Mouse (Mus musculus) ES-Bruce4 (cell line): ENCODE data around the gene Zc3h6. TPM values are rescaled to one million over a fixed set of nuclear protein-coding genes. Genes with fewer than 3 reads are reported as not detected.

Experiments
- H3K27ac ChIP-seq: 2 replicates; pipeline ENCODE4 v1.5.1; 2012; ENCODE audit warnings: low read length, inconsistent platforms; ENCODE audit not compliant: insufficient read depth
- H3K27me3 ChIP-seq: 2 replicates; pipeline ENCODE4 v1.6.1; 2012; ENCODE audit warnings: mild to moderate bottlenecking, low read length, inconsistent platforms; ENCODE audit not compliant: control insufficient read depth, poor library complexity, insufficient read depth, severe bottlenecking
- H3K36me3 ChIP-seq: 2 replicates; pipeline ENCODE4 v1.6.1; 2012; ENCODE audit warnings: inconsistent platforms, mild to moderate bottlenecking, low read length, moderate library complexity; ENCODE audit not compliant: control insufficient read depth, poor library complexity, insufficient read depth, severe bottlenecking
- H3K4me1 ChIP-seq: one replicate; pipeline ENCODE4 v1.8.1; 2011; ENCODE audit warnings: low read length; ENCODE audit not compliant: control insufficient read depth, insufficient read depth
- H3K4me3 ChIP-seq: 2 replicates; pipeline ENCODE4 v1.5.1; 2011; ENCODE audit warnings: low read depth, mild to moderate bottlenecking, low read length
- H3K9ac ChIP-seq: 2 replicates; pipeline ENCODE4 v1.6.1; 2012; ENCODE audit warnings: low read depth, mild to moderate bottlenecking, inconsistent platforms; ENCODE audit not compliant: poor library complexity, severe bottlenecking
- H3K9me3 ChIP-seq: replicated peaks from 2 replicates; pipeline ENCODE4 v1.6.1; 2012; ENCODE audit warnings: mild to moderate bottlenecking, low read length, inconsistent platforms; ENCODE audit not compliant: control insufficient read depth, poor library complexity, insufficient read depth, severe bottlenecking
- CTCF ChIP-seq: IDR thresholded peaks from one replicate; pipeline ENCODE4 v1.8.1; 2011; ENCODE audit warnings: low read depth, low read length
- EP300 ChIP-seq: IDR thresholded peaks from 2 replicates; pipeline ENCODE4 v1.6.1; 2011; ENCODE audit warnings: low read depth, low read length; ENCODE audit not compliant: insufficient read depth
- POLR2A ChIP-seq: IDR thresholded peaks from one replicate; pipeline ENCODE4 v1.8.1; 2011; ENCODE audit warnings: low read length; ENCODE audit not compliant: insufficient read depth
- polyA plus RNA-seq: library from polyadenylated mRNA; stranded (reverse); fragments of >200 nt; gene quantifications from 2 replicates; pipeline ENCODE4 v1.2.4, GENCODE M21; 2011; ENCODE audit warnings: low read depth; ENCODE audit not compliant: missing spikeins, insufficient read depth, insufficient read length

The Zc3h6 gene
- polyA plus RNA-seq, 1 experiment = 12.7 TPM

DNA sequence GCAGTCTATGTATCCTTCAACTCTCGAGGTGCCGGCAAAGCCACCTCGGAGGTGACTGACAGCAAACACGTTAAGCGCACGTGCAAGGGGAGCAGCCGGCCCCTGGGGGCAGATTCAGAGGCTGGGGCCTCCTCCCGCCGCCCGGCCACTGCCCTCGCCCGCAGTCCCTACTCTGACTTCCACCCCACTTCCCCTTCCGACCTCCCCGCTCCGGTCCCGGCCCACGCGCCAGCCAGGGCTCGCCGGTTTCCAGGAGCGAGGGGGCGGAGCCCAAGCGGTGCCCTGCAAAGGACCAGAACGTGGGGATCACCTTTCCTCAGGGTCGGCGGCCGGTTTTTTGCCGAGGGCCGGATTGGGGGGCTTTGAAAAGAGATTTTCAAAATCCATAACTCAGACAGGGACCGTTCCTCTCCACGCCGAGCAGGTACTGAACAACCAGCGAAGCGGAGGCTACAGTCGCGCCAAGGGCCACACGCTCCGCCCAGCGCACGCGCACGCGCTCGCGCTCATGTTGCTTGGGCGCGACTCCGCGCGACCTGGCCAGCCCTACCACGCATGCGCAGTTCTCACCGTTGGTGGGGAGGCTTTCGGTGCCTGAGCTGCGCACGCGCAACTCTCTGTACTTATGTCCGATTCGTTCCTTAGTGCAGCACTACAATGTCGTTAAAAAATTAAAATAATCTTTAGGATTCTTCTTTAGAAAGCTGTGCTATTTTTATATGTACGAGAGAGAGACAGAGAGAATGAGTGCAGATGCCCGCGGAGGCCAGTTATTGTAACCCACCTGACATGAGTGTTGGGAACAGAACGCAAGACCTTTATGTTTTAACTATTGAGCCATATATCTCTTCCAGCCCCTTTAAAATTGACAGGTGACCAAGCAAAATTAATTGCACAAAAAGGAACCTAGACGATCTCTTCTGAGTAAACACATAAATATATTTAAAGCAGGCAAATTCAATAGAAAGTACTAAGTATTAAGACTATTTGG, 23.4 kb upstream of the Zc3h6 start, which contains the start of gene Zc3h8:
Zc3h8 (minus strand) TSS at position 540 of the 991 bp plus-strand sequence.
- Histone ChIP-seq H3K36me3 (peaks cover 7% of the 10 kb centered on the region; the same call in 1 of the 2 replicates), H3K9ac (peak within 1 kb of the TSS; percentile 76), H3K4me3 (peak within 1 kb of the TSS; percentile 43), H3K9me3 (no peaks in the 10 kb centered on the region), H3K27ac (no peak within 1 kb of the TSS), H3K27me3 (no peaks in the 10 kb centered on the region), H3K4me1 (no peaks in the 10 kb centered on the region)
- TF ChIP-seq CTCF = no peak
- no peak for TF ChIP-seq EP300
- peak; percentile 68 for TF ChIP-seq POLR2A

DNA sequence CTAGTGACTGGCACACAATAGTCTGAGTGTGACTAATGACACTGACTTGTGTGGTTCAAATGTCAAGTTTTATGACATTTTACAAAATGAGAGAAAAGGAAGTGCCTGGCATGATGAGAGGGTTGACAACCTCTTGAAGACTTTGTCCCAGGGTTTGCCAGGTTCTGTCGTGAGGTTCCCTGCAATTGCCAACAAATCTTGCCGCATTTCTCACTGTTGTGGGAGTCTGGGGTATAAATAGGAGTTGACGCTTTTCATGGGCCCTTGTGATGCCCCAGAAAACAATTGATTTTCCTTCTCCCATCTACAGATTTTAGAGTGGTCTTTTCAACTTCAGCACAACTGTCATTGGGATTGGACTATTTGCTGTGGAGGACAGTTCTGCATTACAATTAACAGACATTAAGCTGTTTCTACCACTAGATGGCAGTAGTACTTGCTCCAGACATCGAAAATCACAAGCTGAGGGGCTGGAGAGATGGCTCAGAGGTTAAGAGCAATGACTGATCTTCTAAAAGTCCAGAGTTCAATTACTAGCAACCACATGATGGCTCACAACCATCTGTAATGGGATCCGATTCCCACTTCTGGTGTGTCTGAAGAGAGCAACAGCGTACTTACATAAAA, 19.1 kb upstream of the Zc3h6 start:
- Histone ChIP-seq H3K27me3 (no peaks in the 10 kb centered on the region), H3K27ac (no peak overlapping the region), H3K9me3 (no peaks in the 10 kb centered on the region), H3K4me1 (no peaks in the 10 kb centered on the region), H3K4me3 (no peak overlapping the region), H3K9ac (no peak overlapping the region), H3K36me3 (no peaks in the 10 kb centered on the region)
- no peak for TF ChIP-seq EP300
- TF ChIP-seq CTCF = peak; percentile 30

DNA sequence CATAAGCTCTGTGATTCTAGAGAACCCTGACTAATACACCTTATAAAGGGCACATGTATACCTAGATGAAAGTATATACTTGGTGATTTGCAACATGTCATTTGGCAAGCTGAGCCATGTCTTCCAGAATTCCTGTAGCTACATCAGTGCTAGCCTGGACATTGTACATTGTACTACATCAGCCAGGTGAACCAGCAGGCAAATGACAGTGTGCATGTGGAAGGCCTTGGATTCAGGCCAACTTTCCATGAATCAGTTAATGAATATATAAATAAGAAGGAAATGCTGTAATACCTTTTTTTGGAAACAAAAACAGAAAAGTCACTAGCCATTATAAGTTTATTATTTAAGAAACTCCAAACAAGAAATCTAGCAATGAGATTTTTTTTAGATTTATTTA, 13.0 kb upstream of the Zc3h6 start:
- Histone ChIP-seq H3K9ac (no peak overlapping the region), H3K9me3 (no peaks in the 10 kb centered on the region), H3K27me3 (no peaks in the 10 kb centered on the region), H3K27ac (no peak overlapping the region), H3K4me1 (no peaks in the 10 kb centered on the region), H3K4me3 (no peak overlapping the region), H3K36me3 (no peaks in the 10 kb centered on the region)
- TF ChIP-seq CTCF (no peak), POLR2A (no peak), EP300 (no peak)

DNA sequence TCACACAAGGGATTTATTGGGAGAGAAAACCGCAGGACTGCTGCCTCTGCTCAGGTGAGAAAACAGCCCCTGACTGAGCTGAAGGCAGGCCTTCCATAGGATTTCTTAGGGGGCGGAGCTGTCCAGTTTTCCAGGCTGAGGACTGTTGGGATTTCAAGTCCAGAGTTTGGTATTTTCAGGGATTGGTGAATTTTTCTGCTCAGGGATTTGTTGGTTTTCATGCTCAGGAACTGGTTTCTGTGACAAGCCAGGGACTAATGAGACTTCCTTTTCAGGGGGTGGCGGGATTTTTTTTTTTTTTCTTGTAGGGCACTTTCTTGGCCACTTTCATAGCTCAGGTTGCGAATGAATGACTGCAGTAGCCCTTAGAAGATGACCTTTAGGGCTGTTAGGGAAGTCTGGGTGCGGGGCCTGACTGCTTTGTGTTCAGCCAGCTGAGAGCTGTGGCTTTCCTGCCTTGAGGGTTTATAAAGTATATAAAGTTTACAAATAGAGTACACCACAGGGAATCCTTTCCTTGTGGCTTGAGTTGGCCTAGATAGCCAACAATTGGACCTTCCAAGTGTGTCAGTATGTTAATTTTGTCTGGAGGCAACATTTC, 1.6 kb upstream of the Zc3h6 start:
- H3K9ac ChIP-seq = no peak overlapping the region
- peak overlapping the region; percentile 25 for H3K27ac ChIP-seq
- H3K36me3 ChIP-seq = no peaks in the 10 kb centered on the region
- TF ChIP-seq POLR2A (no peak), CTCF (no peak), EP300 (no peak)
- no peak overlapping the region for H3K4me3 ChIP-seq
- H3K4me1 ChIP-seq = peaks cover 2% of the 10 kb centered on the region
- H3K27me3 ChIP-seq = no peaks in the 10 kb centered on the region
- H3K9me3 ChIP-seq = no peaks in the 10 kb centered on the region

DNA sequence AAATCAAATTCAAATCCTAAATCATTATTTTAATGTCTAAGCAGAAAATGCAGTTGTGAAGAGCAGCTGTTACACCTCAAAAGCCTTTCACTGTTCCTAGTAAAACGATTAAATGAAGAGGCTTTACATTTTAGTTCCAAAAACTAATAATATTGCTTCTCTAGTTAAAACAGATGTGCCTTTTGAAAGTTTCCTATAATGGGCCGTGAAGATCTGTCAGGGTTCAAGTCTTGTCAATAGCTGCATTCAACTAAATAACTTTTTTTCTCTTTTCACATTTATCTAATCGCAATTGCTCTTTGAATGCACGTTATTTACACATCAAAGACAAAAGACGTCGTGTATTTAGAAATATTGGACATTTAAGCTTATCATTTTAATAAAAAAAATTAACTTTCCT, 966 bp upstream of the Zc3h6 start:
- H3K27me3 ChIP-seq = no peaks in the 10 kb centered on the region
- no peaks in the 10 kb centered on the region for H3K36me3 ChIP-seq
- H3K4me1 ChIP-seq = peaks cover 2% of the 10 kb centered on the region
- H3K9me3 ChIP-seq = no peaks in the 10 kb centered on the region
- TF ChIP-seq CTCF (no peak), POLR2A (no peak), EP300 (no peak)
- H3K9ac ChIP-seq = 0 out of 2 replicates have a peak overlapping the region, but pooled peaks have one; percentile 96
- H3K4me3 ChIP-seq = no peak overlapping the region; the same call in 1 of the 2 replicates
- no peak overlapping the region for H3K27ac ChIP-seq
